Mouse (Mus musculus) midbrain, embryonic 13.5 days (tissue): ENCODE measurements around the gene Sptbn4. TPM values are rescaled to one million over a fixed set of nuclear protein-coding genes. Genes with fewer than 3 reads are reported as not detected.

Source experiments
- ATAC-seq: fragments of 200-750 bp; cut with Nextera tagmentation; 2 replicates; pipeline ENCODE4 v1.8.0; 2017; ENCODE audit warnings: mild to moderate bottlenecking, moderate TSS enrichment, moderate library complexity
- H3K27ac ChIP-seq: fragments of 300-500 bp; sonication (generic); 2 replicates; pipeline ENCODE4 v1.5.1; 2015; ENCODE audit warnings: inconsistent platforms, mild to moderate bottlenecking, moderate library complexity
- H3K27me3 ChIP-seq: fragments of 300-500 bp; sonication (generic); 2 replicates; pipeline ENCODE4 v1.6.1; 2015; ENCODE audit warnings: mild to moderate bottlenecking, inconsistent platforms
- H3K36me3 ChIP-seq: fragments of 300-500 bp; sonication (generic); 2 replicates; pipeline ENCODE4 v1.6.1; 2015; ENCODE audit warnings: mild to moderate bottlenecking, inconsistent platforms
- H3K4me1 ChIP-seq: fragments of 300-500 bp; sonication (generic); replicated peaks from 2 replicates; pipeline ENCODE4 v1.6.1; 2015; ENCODE audit warnings: inconsistent platforms
- H3K4me2 ChIP-seq: fragments of 300-500 bp; sonication (generic); replicated peaks from 2 replicates; pipeline ENCODE4 v1.6.1; 2015; ENCODE audit warnings: moderate library complexity, mild to moderate bottlenecking, inconsistent platforms
- H3K4me3 ChIP-seq: fragments of 300-500 bp; sonication (generic); replicated peaks from 2 replicates; pipeline ENCODE4 v1.5.1; 2015; ENCODE audit warnings: mild to moderate bottlenecking, inconsistent platforms
- H3K9ac ChIP-seq: fragments of 300-500 bp; sonication (generic); replicated peaks from 2 replicates; pipeline ENCODE4 v1.6.1; 2015; ENCODE audit warnings: mild to moderate bottlenecking, inconsistent platforms
- H3K9me3 ChIP-seq: fragments of 300-500 bp; sonication (generic); 2 replicates; pipeline ENCODE4 v1.6.1; 2016; ENCODE audit warnings: mild to moderate bottlenecking, inconsistent platforms
- WGBS: fragments of 180-500 bp; shearing (Covaris S2); methylation state at CpG from one replicate; pipeline ENCODE4 v1.1.7; 2015; 5-methylcytosine and 5-hydroxymethylcytosine counted together
- polyA plus RNA-seq: library from polyadenylated mRNA; unstranded; fragments of >200 nt; fragmentation: Nextera tagmentation; extraction: Ambion mirVana; gene quantifications from 2 replicates; pipeline ENCODE4 v1.2.1, GENCODE M21; 2015

Sptbn4 gene
- polyA plus RNA-seq, 1 experiment from 2014 or later, result 2.2 TPM

DNA sequence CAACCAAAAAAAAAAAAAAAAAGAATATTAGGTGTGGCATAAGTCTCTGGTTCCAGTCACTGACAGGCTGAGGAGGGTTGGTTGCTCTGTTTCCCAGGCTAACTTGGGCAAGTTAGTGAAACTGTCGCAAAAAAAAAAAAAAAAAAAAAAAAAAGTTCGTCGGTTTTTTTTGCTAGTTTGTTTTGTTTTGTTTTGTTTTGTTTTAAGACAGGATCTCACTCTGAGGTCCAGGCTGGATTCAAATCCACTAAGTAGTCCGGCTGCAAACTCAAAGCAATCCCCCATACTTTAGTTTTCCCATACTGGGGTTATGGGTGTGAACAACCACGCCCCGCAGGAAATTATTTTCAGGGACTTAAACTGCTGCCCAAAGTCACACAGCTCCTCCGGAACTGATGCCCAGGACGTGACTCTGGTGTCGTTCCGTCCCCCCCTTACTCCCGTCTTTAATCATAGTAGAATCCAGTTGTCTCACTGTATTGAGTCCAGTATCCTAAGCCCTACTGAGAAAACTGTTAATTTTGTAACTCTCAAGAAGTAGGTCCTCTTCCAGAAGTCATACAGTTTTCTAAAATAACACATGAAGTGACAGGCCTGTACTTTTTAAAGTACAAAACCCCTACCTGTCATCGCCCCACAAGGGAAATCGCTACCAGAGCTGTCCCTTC is 38.8 kb upstream of the Sptbn4 start:
- Histone ChIP-seq H3K4me2 (peak overlapping the region; percentile 59), H3K36me3 (no peaks in the 10 kb centered on the region), H3K9ac (peak overlapping the region; percentile 49; the same call in 1 of the 2 replicates), H3K27ac (peak overlapping the region; percentile 86; the same call in 1 of the 2 replicates), H3K4me3 (peak overlapping the region; percentile 69), H3K27me3 (peaks cover 23% of the 10 kb centered on the region; the same call in 1 of the 2 replicates), H3K4me1 (peaks cover 30% of the 10 kb centered on the region), H3K9me3 (no peaks in the 10 kb centered on the region)
- peak; percentile 28 for ATAC-seq
- WGBS, result 6% methylated on average over 13 of the region's 13 CpGs

DNA sequence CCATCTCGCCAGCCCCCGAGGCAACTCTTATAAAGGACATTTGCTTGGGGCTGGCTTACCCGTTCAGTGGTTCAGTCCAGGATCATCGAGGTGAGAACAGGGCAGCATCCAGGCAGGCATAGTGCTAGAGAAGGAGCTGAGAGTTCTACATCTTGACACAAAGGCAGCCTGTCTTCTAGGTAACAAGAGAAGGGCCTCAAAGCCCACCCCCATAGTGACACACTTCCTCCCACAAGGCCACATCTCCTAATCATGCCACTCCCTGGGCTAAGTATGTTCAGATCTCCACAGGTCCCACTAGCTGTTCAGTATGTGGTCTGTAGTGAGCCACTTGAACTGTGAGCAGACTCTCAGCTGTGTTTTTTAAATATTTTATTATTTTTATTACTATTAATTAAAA is 36.4 kb upstream of the Sptbn4 start:
- Histone ChIP-seq H3K4me2 (no peak overlapping the region), H3K9me3 (no peaks in the 10 kb centered on the region), H3K36me3 (no peaks in the 10 kb centered on the region), H3K4me3 (no peak overlapping the region), H3K27me3 (peaks cover 9% of the 10 kb centered on the region; the same call in 1 of the 2 replicates), H3K9ac (no peak overlapping the region), H3K27ac (no peak overlapping the region), H3K4me1 (peaks cover 29% of the 10 kb centered on the region)
- 88% methylated on average over 4 of the region's 4 CpGs for WGBS
- no peak for ATAC-seq

DNA sequence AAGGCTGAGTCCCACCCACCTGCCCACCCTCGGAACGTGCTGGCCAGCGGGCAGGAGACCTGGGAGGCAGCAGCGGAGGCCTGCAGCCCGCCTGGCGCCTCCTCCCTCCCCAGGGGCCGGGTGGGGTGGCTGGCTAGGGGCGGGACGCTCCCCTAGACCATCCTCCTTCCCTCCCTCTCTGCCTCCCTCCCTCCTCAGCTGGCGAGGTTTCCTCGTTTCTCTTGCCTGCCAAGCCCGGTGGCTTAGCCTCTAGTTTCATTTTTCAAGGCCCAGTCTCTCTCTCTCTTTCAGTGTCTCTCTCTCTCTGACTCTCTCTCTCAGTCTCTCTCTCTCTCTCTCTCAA is 34.1 kb upstream of the Sptbn4 start:
- peak overlapping the region; percentile 33 for H3K4me3 ChIP-seq
- H3K4me1 ChIP-seq, result peaks cover 18% of the 10 kb centered on the region
- no peaks in the 10 kb centered on the region for H3K9me3 ChIP-seq
- H3K27me3 ChIP-seq, result peaks cover 7% of the 10 kb centered on the region; the same call in 1 of the 2 replicates
- peaks cover 10% of the 10 kb centered on the region for H3K36me3 ChIP-seq
- H3K4me2 ChIP-seq, result peak overlapping the region; percentile 60
- no peak overlapping the region for H3K27ac ChIP-seq
- peak; percentile 65 for ATAC-seq
- H3K9ac ChIP-seq, result peak overlapping the region; percentile 60; the same call in 1 of the 2 replicates
- WGBS, result 0% methylated on average over 10 of the region's 12 CpGs

DNA sequence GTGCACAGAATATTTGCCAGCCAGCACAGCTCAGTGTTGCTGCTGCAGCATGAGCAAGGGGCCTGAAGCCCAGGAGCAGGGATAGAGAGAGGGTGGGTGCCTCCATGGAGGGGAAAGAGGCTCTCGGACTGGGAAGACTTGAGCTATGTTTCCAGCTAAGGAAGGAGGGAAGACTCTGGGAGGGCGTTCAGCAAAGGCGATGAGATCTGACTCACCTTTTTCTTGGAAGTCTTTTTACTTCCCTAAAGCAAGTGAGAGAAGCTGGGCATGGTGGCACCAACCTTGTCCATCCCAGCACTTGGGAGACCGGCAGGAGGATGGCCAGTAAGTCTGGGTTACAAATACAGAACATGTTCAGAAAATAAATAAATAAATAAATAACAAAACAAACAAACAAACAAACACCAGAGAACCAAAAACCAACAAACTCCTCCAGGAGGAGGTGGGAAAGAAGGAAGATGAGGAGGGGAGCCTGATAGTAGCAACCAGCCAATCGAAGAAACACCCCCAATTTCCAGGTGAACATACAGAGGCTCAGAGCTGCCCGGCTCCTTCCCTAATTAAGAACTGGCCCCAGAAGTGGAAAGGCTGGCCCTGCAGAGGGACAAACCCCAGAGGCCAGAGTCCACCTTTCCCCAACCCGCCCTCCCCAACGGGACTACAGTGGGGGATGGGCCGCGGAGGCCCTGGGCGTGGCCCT is 33.6 kb upstream of the Sptbn4 start:
- Histone ChIP-seq H3K4me1 (peaks cover 14% of the 10 kb centered on the region), H3K4me2 (peak overlapping the region; percentile 60), H3K9me3 (no peaks in the 10 kb centered on the region), H3K36me3 (peaks cover 15% of the 10 kb centered on the region), H3K27ac (no peak overlapping the region), H3K27me3 (peaks cover 7% of the 10 kb centered on the region; the same call in 1 of the 2 replicates), H3K9ac (peak overlapping the region; percentile 60; the same call in 1 of the 2 replicates), H3K4me3 (peak overlapping the region; percentile 33)
- WGBS, result 13% methylated on average over 11 of the region's 11 CpGs
- peak; percentile 61 for ATAC-seq

DNA sequence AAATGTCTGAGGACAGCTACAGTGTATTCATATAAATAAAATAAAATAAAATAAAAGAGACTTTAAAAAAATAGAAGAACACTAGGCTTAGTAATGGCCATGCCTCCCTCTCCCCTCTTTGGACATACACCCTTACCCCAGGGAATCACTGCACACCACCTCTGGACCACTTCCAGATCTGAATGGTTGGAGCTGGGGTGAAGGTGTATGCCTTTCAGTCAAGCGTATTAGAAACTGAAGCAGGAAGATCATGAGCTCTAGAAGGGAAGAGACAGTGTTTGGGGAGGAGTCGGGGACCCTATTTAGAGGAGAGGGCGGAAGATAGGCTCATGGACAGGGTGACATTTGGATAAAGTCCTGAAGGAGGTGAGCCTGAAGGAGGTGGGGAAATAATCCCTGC is 33.0 kb upstream of the Sptbn4 start:
- Histone ChIP-seq H3K36me3 (peaks cover 15% of the 10 kb centered on the region), H3K4me2 (no peak overlapping the region), H3K27ac (no peak overlapping the region), H3K4me3 (no peak overlapping the region), H3K27me3 (peaks cover 4% of the 10 kb centered on the region; the same call in 1 of the 2 replicates), H3K9me3 (no peaks in the 10 kb centered on the region), H3K9ac (no peak overlapping the region), H3K4me1 (peaks cover 14% of the 10 kb centered on the region)
- no peak for ATAC-seq
- 67% methylated on average over 3 of the region's 3 CpGs for WGBS

DNA sequence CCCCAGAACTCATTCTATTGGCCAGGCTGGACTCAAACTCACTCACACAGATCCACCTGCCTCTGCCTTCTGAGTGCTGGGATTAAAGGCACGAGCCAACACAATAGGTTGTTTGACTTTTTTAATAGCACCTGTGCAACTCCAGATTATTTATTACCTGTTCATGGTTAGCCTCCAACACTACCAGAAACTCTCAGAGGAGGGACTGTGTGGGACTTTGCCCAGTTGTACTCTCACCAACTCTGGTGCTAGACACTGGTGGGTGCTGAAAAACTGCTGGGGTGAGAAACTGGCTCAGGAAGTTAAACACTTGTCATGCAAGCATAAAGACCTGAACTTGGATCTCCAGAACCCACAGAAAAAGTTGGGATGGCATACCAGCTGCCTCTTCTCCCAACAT is 32.3 kb upstream of the Sptbn4 start:
- Histone ChIP-seq H3K4me1 (peaks cover 21% of the 10 kb centered on the region), H3K36me3 (peaks cover 15% of the 10 kb centered on the region), H3K9ac (no peak overlapping the region), H3K27ac (no peak overlapping the region), H3K4me2 (no peak overlapping the region), H3K27me3 (no peaks in the 10 kb centered on the region), H3K4me3 (no peak overlapping the region), H3K9me3 (no peaks in the 10 kb centered on the region)
- WGBS, result 78% methylated on average over 1 of the region's 1 CpGs
- ATAC-seq, result no peak

DNA sequence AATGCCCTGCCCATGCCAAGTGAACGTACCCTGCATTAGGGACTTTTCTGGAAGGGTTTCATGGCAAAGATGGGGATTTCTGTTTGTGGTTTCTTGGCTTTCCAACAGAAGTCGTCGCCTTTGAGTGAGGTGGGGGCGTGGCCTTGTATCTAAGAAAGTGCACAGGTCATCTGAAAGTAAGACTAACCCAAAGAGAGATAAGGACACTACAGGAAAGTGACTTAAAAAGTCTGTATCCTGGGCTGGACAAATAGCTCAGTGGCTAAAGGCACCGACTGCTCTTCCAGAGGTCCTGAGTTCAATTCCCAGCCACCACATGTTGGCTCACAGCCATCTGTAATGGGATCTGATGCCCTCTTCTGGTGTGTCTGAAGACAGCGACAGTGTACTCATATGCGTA is 31.1 kb upstream of the Sptbn4 start:
- Histone ChIP-seq H3K9ac (no peak overlapping the region), H3K27me3 (no peaks in the 10 kb centered on the region), H3K36me3 (peaks cover 15% of the 10 kb centered on the region), H3K4me2 (no peak overlapping the region), H3K4me3 (no peak overlapping the region), H3K4me1 (peaks cover 21% of the 10 kb centered on the region), H3K9me3 (no peaks in the 10 kb centered on the region), H3K27ac (no peak overlapping the region)
- 85% methylated on average over 7 of the region's 7 CpGs for WGBS
- no peak for ATAC-seq

DNA sequence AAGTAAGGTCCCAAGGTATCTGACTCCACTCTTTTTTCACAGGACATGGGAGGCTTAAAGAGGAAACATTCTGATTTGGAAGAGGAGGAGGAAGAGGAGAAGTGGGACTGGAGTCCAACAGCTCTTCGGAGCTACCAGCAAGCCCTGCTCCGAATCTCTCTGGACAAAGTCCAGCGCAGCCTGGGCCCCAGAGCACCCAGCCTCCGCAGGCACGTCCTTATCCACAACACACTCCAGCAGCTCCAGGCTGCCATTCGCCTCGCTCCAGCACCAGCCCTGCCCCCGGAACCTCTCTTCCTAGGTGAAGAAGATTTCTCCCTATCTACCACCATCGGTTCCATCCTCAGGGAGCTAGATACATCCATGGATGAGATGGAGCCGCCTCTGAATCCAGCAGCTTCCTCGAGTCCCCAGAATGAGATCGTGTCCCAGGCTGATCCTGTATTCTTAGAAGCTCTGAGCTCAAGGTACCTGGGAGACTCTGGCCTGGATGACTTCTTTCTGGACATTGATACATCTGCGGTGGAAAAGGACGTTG is 28.7 kb upstream of the Sptbn4 start:
- WGBS, result 94% methylated on average over 14 of the region's 14 CpGs
- no peaks in the 10 kb centered on the region for H3K9me3 ChIP-seq
- H3K36me3 ChIP-seq, result peaks cover 15% of the 10 kb centered on the region
- H3K4me1 ChIP-seq, result peaks cover 12% of the 10 kb centered on the region
- H3K9ac ChIP-seq, result peak overlapping the region; percentile 28; the same call in 1 of the 2 replicates
- no peaks in the 10 kb centered on the region for H3K27me3 ChIP-seq
- no peak overlapping the region for H3K4me3 ChIP-seq
- no peak overlapping the region for H3K4me2 ChIP-seq
- no peak for ATAC-seq
- H3K27ac ChIP-seq, result no peak overlapping the region

DNA sequence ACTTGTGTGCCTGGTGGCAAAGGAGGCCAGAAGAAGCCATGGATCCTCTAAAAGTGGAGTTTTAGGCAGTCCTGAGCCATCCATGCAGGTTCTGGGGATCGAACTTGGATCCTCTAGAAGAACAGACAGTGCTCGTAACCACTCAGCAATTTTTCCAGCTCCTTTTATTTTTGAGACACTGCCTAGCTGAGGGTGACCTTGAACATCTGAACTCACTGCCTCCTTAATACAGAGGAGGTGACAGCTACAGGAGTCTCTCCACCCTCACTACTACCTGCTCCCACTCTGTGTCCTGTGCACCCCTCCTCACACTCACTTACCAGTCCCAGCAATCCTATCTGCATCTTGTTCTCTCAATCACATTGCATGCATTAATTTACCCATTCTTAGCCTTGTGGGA is 28.1 kb upstream of the Sptbn4 start:
- Histone ChIP-seq H3K27ac (no peak overlapping the region), H3K36me3 (peaks cover 15% of the 10 kb centered on the region), H3K9me3 (no peaks in the 10 kb centered on the region), H3K4me1 (peaks cover 8% of the 10 kb centered on the region), H3K4me2 (no peak overlapping the region), H3K4me3 (no peak overlapping the region), H3K27me3 (no peaks in the 10 kb centered on the region), H3K9ac (peak overlapping the region; percentile 28; the same call in 1 of the 2 replicates)
- WGBS, result 95% methylated on average over 2 of the region's 2 CpGs
- no peak for ATAC-seq

DNA sequence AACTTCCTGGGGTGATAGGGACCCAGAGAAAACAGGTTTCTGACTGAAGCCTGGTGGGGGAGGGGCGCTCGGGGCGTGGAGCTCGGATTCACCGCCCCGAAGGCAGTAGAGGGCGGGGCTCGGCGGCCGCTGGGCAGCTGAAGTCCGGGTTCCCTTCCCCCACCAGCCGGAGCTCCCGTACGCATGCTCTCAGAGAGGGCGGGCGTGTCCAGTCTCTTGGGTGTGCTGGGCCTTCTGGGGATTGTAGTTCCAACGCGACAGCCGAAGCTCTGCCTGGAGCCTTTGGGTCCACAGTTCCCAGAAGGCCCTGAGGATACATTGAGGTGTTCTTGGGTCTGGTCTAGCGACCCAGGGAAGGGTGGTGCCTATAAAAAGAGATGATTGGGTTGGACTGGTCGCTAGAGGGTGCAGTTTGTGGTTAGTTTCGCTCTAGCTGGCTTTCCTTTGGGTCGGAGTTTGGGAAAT is 27.0 kb upstream of the Sptbn4 start:
- Histone ChIP-seq H3K9ac (peak overlapping the region; percentile 69), H3K9me3 (no peaks in the 10 kb centered on the region), H3K27ac (peak overlapping the region; percentile 88), H3K4me1 (peaks cover 7% of the 10 kb centered on the region; the same call in 1 of the 2 replicates), H3K4me2 (peak overlapping the region; percentile 78), H3K36me3 (peaks cover 15% of the 10 kb centered on the region), H3K4me3 (peak overlapping the region; percentile 66), H3K27me3 (no peaks in the 10 kb centered on the region)
- ATAC-seq, result peak; percentile 94
- 0% methylated on average over 23 of the region's 23 CpGs for WGBS

DNA sequence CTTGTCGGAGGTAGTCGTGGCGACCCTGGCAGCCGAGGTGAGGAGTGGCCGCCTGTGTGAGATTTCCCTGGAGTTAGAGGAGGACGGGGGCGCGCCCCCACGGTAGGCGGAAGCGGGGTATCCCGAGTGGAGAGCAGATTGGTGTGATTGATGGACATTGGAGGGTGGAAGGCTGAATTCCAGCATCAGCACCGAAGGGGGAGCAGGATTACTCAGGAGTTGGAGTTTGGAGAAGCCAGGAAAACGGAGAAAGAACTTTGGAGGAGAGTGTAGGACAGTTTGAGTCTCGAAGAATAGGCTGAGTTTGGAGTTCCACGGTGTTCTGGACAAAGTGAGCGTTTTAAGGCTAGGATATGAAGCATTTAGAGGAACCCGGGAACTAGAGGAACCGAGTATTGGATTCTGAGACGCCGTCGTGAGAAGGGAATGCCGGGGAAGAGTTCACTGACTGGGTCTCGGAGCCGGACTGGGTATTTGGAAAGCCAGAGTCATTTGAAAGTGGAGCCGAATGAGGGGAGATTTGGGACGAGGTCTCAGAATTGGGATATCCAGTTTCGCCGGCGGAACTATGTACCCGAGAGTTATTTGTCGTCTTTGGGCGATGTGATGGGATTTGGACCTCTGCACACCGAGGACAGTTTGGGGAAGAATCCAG is 26.5 kb upstream of the Sptbn4 start:
- Histone ChIP-seq H3K4me1 (peaks cover 7% of the 10 kb centered on the region; the same call in 1 of the 2 replicates), H3K36me3 (peaks cover 15% of the 10 kb centered on the region), H3K9me3 (no peaks in the 10 kb centered on the region), H3K9ac (peak overlapping the region; percentile 69), H3K27ac (peak overlapping the region; percentile 88), H3K4me3 (peak overlapping the region; percentile 66), H3K27me3 (no peaks in the 10 kb centered on the region), H3K4me2 (peak overlapping the region; percentile 78)
- under 1% methylated on average over 34 of the region's 34 CpGs for WGBS
- ATAC-seq, result no peak
